Mouse (Mus musculus): ENCODE results near the gene Parvb. TPM values are rescaled to one million over a fixed set of nuclear protein-coding genes. Genes with fewer than 3 reads are reported as not detected.
A peak's percentile ranks its signal among the peaks of the same experiment; 100 is the strongest.

Gene Parvb
- polyA plus RNA-seq, 1 experiment from 2014 or later, result 5.1 TPM

DNA sequence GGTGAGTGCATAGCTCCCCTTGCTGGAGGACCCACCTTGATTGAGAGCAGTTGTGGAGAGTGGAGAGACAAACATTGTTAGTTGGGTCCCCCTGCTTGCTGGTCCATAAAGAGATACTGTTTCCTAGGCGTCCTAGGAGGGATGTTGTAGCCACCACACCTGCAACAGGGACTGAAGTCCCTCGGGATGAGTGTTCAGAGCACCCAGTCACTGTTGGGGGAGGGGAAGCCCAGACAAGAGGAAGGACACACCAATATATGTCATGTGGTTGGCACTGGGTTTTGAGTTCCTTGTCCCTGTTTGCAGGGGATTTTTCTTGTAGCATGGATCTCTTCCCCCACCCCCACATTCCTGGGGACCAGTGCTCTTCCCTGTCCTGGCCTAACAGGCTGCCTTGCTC, 109.1 kb downstream of the Parvb start:
- no peak overlapping the region for H3K4me2 ChIP-seq (ENCODE audit: low read length)
- ATAC-seq (replicated peaks; ENCODE audit: low FRiP score, low TSS enrichment, low read depth) (no peak), DNase-seq (ENCODE audit: low spot score) (no peak)
- no peaks in the 10 kb centered on the region for H3K27me3 ChIP-seq (replicated peaks; ENCODE audit: control insufficient read depth, insufficient read depth, low read length)
- no peaks in the 10 kb centered on the region for H3K4me1 ChIP-seq (replicated peaks; ENCODE audit: control insufficient read depth, insufficient read depth, low read length)
- H3K4me3 ChIP-seq (ENCODE audit: low read depth, low read length), result no peak overlapping the region
- H3K27ac ChIP-seq (ENCODE audit: low read depth), result no peak overlapping the region
- no peaks in the 10 kb centered on the region for H3K9me3 ChIP-seq (ENCODE audit: control insufficient read depth, low read length)
- H3K9ac ChIP-seq (ENCODE audit: low read length), result no peak overlapping the region
- 50% methylated on average over 2 of the region's 2 CpGs for WGBS
- no peaks in the 10 kb centered on the region for H3K36me3 ChIP-seq (ENCODE audit: control insufficient read depth, insufficient read depth, low read length)

DNA sequence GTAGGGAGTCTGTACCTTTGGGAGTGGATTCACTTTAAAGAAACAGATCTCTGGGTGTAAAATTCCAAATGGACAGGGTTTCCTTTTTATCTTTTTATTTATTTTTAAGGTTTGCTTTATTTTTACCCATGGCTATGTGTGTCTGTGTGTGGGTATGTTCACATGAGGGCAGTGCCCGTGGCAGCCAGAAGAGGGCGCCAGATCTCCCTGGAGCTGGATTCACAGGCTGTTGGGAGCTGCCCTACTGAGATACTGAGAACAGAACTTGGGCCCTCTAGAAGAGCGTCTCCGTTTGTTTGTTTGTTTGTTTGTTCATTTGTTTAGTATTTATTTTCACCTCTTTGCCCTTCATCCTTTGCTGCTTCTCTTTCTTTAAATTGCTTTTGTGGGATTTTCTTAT, 116.9 kb downstream of the Parvb start:
- Histone ChIP-seq H3K4me1 (replicated peaks; ENCODE audit: control insufficient read depth, insufficient read depth, low read length) (peaks cover 8% of the 10 kb centered on the region; the same call in 1 of the 2 replicates), H3K27ac (ENCODE audit: low read depth) (no peak overlapping the region), H3K4me3 (ENCODE audit: low read depth, low read length) (no peak overlapping the region), H3K36me3 (ENCODE audit: control insufficient read depth, insufficient read depth, low read length) (no peaks in the 10 kb centered on the region), H3K27me3 (replicated peaks; ENCODE audit: control insufficient read depth, insufficient read depth, low read length) (no peaks in the 10 kb centered on the region), H3K4me2 (ENCODE audit: low read length) (no peak overlapping the region), H3K9me3 (ENCODE audit: control insufficient read depth, low read length) (no peaks in the 10 kb centered on the region), H3K9ac (ENCODE audit: low read length) (no peak overlapping the region)
- no peak for ATAC-seq (replicated peaks; ENCODE audit: low FRiP score, low TSS enrichment, low read depth)
- DNase-seq (ENCODE audit: low spot score), result no peak
- 94% methylated on average over 4 of the region's 4 CpGs for WGBS

DNA sequence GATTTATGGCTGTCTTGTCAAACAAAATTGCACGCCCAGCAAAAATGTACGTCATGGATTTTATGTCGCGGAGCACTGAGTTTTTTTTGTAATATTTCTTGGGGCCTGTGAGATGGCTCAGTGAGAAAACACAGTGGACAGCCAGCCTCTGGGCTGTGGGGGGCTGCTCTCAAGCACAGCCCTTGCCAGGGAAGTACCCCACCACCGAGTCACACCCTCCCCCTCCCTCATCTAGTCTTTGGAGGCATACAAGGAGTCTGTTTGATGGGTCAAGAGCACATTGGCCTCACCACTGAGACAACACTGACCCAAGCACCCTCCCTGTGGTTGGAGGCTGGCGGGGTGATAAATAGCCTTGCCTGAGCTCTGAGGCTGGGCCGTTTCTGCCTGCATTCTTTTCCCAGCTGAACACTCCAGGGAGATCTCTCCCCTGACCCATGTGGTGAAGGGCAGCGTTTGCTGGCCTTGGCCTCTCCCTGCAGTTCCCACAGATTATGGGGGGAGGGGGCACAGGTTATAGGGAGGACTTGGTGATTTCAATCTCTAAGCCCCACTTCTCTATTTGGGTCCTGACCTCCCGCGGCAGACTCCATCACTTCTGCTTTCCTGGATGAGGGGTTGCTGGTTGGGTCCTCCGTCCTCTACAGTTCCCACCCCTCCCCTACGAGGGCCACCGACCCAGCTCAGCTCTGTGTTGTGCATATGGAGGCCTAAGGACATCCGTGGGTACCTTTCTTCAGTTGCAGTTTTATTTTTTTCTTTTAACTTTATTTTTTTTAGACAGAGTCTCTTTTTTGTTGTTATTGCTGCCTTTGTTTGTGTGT, 118.3 kb downstream of the Parvb start:
- Histone ChIP-seq H3K27me3 (replicated peaks; ENCODE audit: control insufficient read depth, insufficient read depth, low read length) (no peaks in the 10 kb centered on the region), H3K4me3 (ENCODE audit: low read depth, low read length) (no peak overlapping the region), H3K27ac (ENCODE audit: low read depth) (no peak overlapping the region), H3K9ac (ENCODE audit: low read length) (no peak overlapping the region), H3K36me3 (ENCODE audit: control insufficient read depth, insufficient read depth, low read length) (no peaks in the 10 kb centered on the region), H3K4me1 (replicated peaks; ENCODE audit: control insufficient read depth, insufficient read depth, low read length) (peaks cover 8% of the 10 kb centered on the region; the same call in 1 of the 2 replicates), H3K4me2 (ENCODE audit: low read length) (no peak overlapping the region), H3K9me3 (ENCODE audit: control insufficient read depth, low read length) (no peaks in the 10 kb centered on the region)
- ATAC-seq (replicated peaks; ENCODE audit: low FRiP score, low TSS enrichment, low read depth), result no peak
- WGBS, result 34% methylated on average over 14 of the region's 14 CpGs
- DNase-seq (ENCODE audit: low spot score), result no peak

DNA sequence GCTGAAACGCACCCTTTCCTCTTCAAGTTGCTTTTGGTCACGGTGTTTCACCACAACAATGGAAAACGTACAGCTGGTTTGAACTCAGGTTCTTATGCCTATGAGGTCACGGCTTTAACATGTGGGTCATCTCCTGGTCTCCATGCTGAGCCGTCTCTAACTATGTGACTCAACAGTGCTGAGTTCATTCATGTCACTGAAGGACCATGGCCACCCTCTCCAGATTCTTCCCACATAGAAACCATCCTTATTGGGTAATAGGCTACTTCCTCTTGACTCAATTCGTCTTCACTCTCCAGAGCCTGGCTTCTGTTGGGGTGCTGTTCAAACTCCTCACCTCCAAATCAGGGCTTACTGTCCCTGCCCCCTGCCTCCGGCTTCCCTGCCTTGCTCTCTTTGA, 119.5 kb downstream of the Parvb start:
- DNase-seq (ENCODE audit: low spot score), result no peak
- no peak for ATAC-seq (replicated peaks; ENCODE audit: low FRiP score, low TSS enrichment, low read depth)
- Histone ChIP-seq H3K4me3 (ENCODE audit: low read depth, low read length) (no peak overlapping the region), H3K36me3 (ENCODE audit: control insufficient read depth, insufficient read depth, low read length) (no peaks in the 10 kb centered on the region), H3K9ac (ENCODE audit: low read length) (no peak overlapping the region), H3K9me3 (ENCODE audit: control insufficient read depth, low read length) (no peaks in the 10 kb centered on the region), H3K4me2 (ENCODE audit: low read length) (no peak overlapping the region), H3K27me3 (replicated peaks; ENCODE audit: control insufficient read depth, insufficient read depth, low read length) (no peaks in the 10 kb centered on the region), H3K27ac (ENCODE audit: low read depth) (no peak overlapping the region), H3K4me1 (replicated peaks; ENCODE audit: control insufficient read depth, insufficient read depth, low read length) (peaks cover 8% of the 10 kb centered on the region; the same call in 1 of the 2 replicates)
- WGBS, result 86% methylated on average over 7 of the region's 7 CpGs

DNA sequence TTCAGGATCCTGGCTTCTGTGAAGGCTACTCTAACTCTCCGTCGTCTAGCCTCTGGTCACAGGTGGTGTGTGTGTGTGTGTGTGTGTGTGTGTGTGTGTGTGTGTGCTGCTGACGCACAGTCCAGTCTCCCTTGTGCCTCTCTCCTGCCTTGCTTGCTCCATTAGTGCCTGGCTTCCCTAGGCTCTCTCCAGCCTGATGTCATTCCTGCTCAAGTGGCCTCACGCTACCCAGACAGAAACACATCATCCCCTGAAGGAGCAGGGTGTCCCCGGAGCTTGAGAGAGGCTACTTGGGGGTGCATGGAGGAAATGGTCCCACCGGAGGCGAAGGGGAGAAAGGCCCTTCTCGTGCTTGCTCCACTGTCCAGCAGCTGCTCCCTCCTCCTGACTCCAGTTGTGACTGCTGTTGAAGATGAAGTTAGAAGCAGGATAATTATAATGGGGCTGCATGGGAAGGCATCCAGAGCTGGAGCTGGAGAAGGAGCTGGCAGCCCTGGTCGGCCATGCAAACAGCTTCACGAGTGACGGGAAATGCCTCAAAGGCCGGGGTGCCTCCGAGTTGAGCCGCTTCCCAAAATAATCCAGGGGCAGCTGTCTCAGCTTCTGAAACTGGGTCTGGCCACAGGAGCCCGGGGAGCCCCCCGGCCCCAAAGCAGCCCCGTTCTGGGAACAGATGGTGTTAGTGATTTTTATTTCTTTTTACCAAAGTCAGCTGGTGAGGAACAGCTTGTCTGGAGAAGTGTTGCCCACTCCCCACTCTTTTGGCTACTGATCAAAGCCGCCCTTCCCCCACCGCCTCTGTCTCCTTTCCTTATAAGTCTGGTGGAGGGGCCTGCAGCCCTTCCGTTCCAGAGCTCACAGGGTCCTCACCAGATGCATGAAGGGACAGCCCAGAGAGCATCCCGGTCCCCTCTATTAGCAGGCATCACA, 120.3 kb downstream of the Parvb start:
- Histone ChIP-seq H3K36me3 (ENCODE audit: control insufficient read depth, insufficient read depth, low read length) (no peaks in the 10 kb centered on the region), H3K27ac (ENCODE audit: low read depth) (peak overlapping the region; percentile 33; the same call in 1 of the 2 replicates), H3K4me1 (replicated peaks; ENCODE audit: control insufficient read depth, insufficient read depth, low read length) (peaks cover 8% of the 10 kb centered on the region; the same call in 1 of the 2 replicates), H3K4me3 (ENCODE audit: low read depth, low read length) (no peak overlapping the region), H3K4me2 (ENCODE audit: low read length) (no peak overlapping the region), H3K9ac (ENCODE audit: low read length) (no peak overlapping the region), H3K9me3 (ENCODE audit: control insufficient read depth, low read length) (no peaks in the 10 kb centered on the region), H3K27me3 (replicated peaks; ENCODE audit: control insufficient read depth, insufficient read depth, low read length) (no peaks in the 10 kb centered on the region)
- 48% methylated on average over 21 of the region's 21 CpGs for WGBS
- DNase-seq (ENCODE audit: low spot score) (peak; percentile 57), ATAC-seq (replicated peaks; ENCODE audit: low FRiP score, low TSS enrichment, low read depth) (no peak)

DNA sequence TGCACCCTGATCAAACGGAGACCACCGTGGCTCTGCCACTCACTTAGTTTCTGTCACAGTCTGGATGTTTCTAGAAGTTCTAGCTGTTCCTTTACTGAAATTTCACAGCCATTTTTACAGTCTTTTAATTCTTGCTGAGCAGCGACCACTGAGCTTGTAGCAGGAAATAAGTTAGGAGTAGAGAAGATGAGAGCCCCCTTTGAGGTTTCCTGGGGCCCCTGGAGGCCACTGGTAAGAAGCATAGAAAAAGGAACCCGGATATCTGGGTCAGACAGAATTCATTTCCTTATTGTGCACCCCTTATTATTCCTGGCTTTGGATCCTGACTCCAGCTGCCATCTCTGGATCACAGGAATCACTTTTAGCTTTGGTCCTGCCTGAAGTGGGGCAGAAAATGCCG, 123.2 kb downstream of the Parvb start:
- ATAC-seq (replicated peaks; ENCODE audit: low FRiP score, low TSS enrichment, low read depth) (no peak), DNase-seq (ENCODE audit: low spot score) (no peak)
- Histone ChIP-seq H3K9me3 (ENCODE audit: control insufficient read depth, low read length) (no peaks in the 10 kb centered on the region), H3K36me3 (ENCODE audit: control insufficient read depth, insufficient read depth, low read length) (no peaks in the 10 kb centered on the region), H3K4me3 (ENCODE audit: low read depth, low read length) (no peak overlapping the region), H3K4me2 (ENCODE audit: low read length) (no peak overlapping the region), H3K27ac (ENCODE audit: low read depth) (no peak overlapping the region), H3K27me3 (replicated peaks; ENCODE audit: control insufficient read depth, insufficient read depth, low read length) (no peaks in the 10 kb centered on the region), H3K4me1 (replicated peaks; ENCODE audit: control insufficient read depth, insufficient read depth, low read length) (peaks cover 11% of the 10 kb centered on the region), H3K9ac (ENCODE audit: low read length) (no peak overlapping the region)
- WGBS, result 79% methylated on average over 5 of the region's 5 CpGs

DNA sequence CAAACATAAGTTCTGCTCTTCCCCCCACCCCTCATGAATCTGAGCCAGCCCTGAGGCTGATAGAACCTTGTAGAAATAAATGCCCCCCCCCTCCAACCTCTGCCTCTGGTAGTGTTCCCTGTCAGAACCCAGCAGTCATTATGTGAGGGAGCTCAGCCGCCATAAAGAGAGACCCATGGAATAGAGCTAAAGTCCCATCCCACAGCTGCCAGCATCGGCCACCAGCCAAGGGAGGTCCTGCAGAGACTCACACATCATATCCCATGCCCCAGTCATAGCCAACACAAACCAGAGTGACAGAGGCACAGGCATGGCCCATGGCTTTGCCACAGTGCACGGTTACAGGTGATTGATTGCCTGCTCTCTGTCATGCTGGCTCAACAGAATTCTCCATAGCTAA, 132.9 kb downstream of the Parvb start:
- DNase-seq (ENCODE audit: low spot score), result no peak
- peaks cover 10% of the 10 kb centered on the region for H3K4me1 ChIP-seq (replicated peaks; ENCODE audit: control insufficient read depth, insufficient read depth, low read length)
- H3K9me3 ChIP-seq (ENCODE audit: control insufficient read depth, low read length), result no peaks in the 10 kb centered on the region
- WGBS, result 88% methylated on average over 3 of the region's 3 CpGs
- no peak overlapping the region for H3K4me2 ChIP-seq (ENCODE audit: low read length)
- no peak overlapping the region for H3K27ac ChIP-seq (ENCODE audit: low read depth)
- H3K36me3 ChIP-seq (ENCODE audit: control insufficient read depth, insufficient read depth, low read length), result no peaks in the 10 kb centered on the region
- H3K9ac ChIP-seq (ENCODE audit: low read length), result no peak overlapping the region
- no peaks in the 10 kb centered on the region for H3K27me3 ChIP-seq (replicated peaks; ENCODE audit: control insufficient read depth, insufficient read depth, low read length)
- H3K4me3 ChIP-seq (ENCODE audit: low read depth, low read length), result no peak overlapping the region
- no peak for ATAC-seq (replicated peaks; ENCODE audit: low FRiP score, low TSS enrichment, low read depth)
